Mouse (Mus musculus) layer of hippocampus, adult 8-10 months (tissue): ENCODE data around the gene T. TPM values are rescaled to one million over a fixed set of nuclear protein-coding genes. Genes with fewer than 3 reads are reported as not detected.

Experiments used
- total RNA-seq, 4 experiments: library from RNA; stranded (reverse); gene quantifications; 2 replicates each; pipeline ENCODE4 v1.2.4; 2022

Gene T
- total RNA-seq, 4 experiments from 2014 or later = 0.64 TPM; not detected in 3

Other genes with a start within 250 kb of the T start
- gene Ccr6, start 198.4 kb upstream of the T start, total RNA-seq = under 1 TPM in 1 of 4 experiments, not detected in 3; 0.38 TPM
- 100 to 1,000 TPM; 144 to 156 (median 145) TPM for gene Mpc1, start 151.5 kb upstream of the T start, total RNA-seq
- gene Sft2d1, start 123.3 kb upstream of the T start, total RNA-seq = 10 to 100 TPM; 47.5 to 81.2 (median 63.8) TPM
- gene Prr18, start 97.0 kb upstream of the T start, total RNA-seq = 10 to 100 TPM; 20.0 to 30.2 (median 27.0) TPM
- gene T2, start 78.4 kb upstream of the T start, total RNA-seq = 1 to 10 TPM in 3 of 4 experiments, under 1 TPM in 1; 0.96 to 1.7 (median 1.3) TPM
- 10 to 100 TPM; 42.6 to 73.9 (median 56.7) TPM for gene Pde10a, start 90.9 kb downstream of the T start, total RNA-seq
- not detected for gene Gm17087, start 132.5 kb downstream of the T start, total RNA-seq